Mouse (Mus musculus) pancreas, adult 10 weeks (tissue): ENCODE measurements around the gene Cobl. TPM values are rescaled to one million over a fixed set of nuclear protein-coding genes. Genes with fewer than 3 reads are reported as not detected.

Source experiments
- polyA plus RNA-seq: library from polyadenylated mRNA; stranded (reverse); fragments of 350-450 nt; fragmentation: Illumina TruSeq; extraction: RNeasy Lipid Tissue Mini Kit (QIAGEN cat#74804); gene quantifications from one replicate; pipeline ENCODE4 v1.2.3, GENCODE M21; 2015; ENCODE audit warnings: low read depth, low replicate concordance; ENCODE audit not compliant: insufficient read depth

Cobl gene
- polyA plus RNA-seq, result 3.8 TPM

DNA sequence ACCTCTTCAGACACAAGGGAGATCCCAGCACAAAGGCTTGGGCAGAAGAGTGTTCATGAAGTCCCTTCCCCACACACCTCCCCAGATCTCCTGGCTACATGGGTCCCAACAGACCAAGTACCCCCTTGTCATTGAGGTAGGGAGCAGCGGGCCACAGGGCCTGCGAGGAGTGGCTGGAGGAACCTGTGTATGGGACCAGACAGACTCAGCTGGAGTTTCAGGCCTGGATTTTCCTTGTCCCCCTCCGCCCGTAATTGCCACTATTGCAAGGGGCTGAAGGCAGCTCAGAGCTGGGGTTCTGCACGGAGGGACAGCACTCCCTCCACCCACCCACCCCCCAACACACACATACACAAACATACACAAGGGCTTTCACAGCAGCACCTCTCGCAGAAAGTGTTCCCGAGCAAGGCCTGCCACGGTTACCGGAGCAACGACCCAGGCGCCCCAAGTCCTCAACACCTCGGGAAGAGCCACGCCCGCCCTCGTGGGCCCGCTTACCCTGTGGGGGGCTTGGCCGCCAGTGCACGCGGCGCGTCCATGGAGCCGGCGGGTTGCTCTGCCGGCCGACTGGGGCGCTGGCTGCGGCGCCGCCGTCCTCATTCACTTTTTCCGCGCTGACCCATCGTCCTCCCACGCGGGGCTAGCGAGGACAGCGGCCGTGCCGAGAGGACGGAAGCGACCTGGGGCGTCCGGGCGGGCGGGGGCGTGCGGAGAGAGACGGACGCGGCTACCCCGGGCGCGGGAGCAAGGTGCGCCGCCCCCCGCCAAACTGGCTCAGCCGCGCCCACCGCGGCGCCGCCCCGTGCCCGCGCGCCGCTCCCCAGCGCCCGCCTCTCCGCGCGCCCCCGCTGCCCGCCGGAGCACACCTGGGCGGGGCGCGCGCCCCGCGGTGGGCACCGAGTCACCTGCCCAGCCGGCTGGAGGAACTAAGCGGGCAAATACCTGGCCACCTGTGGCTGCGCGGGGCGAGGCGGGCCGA lies at the start of gene Cobl:
Gene Cobl (minus strand): TSS at position 780 of the 982 bp plus-strand sequence.

